Mouse (Mus musculus) erythroblast, embryonic 14.5 days (primary cell): Measurements from ENCODE around the gene Dkc1.

ENCODE experiments used
- GATA1 ChIP-seq: IDR thresholded peaks from 2 replicates; pipeline ENCODE4 v1.6.1; 2012; ENCODE audit warnings: low read length, inconsistent platforms, mixed read lengths
- TAL1 ChIP-seq: IDR thresholded peaks from 3 replicates; pipeline ENCODE4 v1.6.1; 2012; ENCODE audit warnings: low read length, inconsistent platforms, mixed read lengths

DNA sequence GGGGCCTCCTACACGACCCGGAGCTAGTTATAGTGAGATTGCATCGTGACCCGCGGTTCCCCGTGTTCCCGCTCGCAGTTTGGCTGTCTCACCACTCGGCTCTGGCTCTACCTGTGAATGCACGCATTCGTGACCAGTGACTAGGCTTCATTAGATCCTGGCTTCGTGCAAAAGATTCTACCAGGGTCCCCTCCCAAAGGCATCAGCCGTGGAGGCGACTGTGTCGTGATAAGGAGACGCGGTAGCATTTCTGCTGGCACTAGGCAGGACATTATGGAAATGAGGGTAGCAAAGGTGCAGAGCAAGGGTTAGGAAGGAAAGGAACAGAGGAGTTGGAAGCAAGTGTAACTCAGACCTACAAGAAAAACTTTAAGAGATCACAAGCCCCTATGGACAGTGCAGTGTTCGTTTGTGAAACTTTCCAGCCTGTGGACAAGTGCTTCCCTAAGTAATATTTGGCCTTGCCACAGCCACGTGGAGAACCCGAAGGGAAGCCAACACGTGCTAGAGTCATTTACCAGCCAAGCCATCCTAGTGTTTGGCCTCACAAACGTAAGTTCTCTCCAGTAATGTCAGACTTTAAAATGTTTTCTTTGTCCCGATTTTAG lies 613 bp downstream of the Dkc1 start:
- TF ChIP-seq TAL1 (no peak), GATA1 (no peak)
